Mouse (Mus musculus): ENCODE results near the gene Ambra1. TPM values are rescaled to one million over a fixed set of nuclear protein-coding genes. Genes with fewer than 3 reads are reported as not detected.

The Ambra1 gene
- polyA plus RNA-seq, 1 experiment from 2014 or later: 8.7 TPM

- Histone ChIP-seq H3K4me3 (no peak overlapping the region), H3K27me3 (replicated peaks) (no peaks in the 10 kb centered on the region), H3K27ac (0 out of 2 replicates have a peak overlapping the region, but pooled peaks have one; percentile 24), H3K9me3 (replicated peaks) (no peaks in the 10 kb centered on the region), H3K4me2 (peak overlapping the region; percentile 19; the same call in 1 of the 2 replicates), H3K9ac (no peak overlapping the region), H3K36me3 (no peaks in the 10 kb centered on the region), H3K4me1 (peaks cover 23% of the 10 kb centered on the region)
- 12% methylated on average over 1 of the region's 1 CpGs for WGBS (ENCODE audit: insufficient replicate concordance)
- ATAC-seq: peak; percentile 89
Observed at GRCm38 (mm10) chr2:91835031-91835430, 105.1 kb downstream of the Ambra1 start.

- WGBS (ENCODE audit: insufficient replicate concordance): 28% methylated on average over 3 of the region's 3 CpGs
- Histone ChIP-seq H3K4me2 (no peak overlapping the region), H3K4me1 (peaks cover 23% of the 10 kb centered on the region), H3K9ac (no peak overlapping the region), H3K4me3 (no peak overlapping the region), H3K27me3 (replicated peaks) (no peaks in the 10 kb centered on the region), H3K9me3 (replicated peaks) (no peaks in the 10 kb centered on the region), H3K36me3 (no peaks in the 10 kb centered on the region), H3K27ac (no peak overlapping the region)
- no peak for ATAC-seq
Observed at GRCm38 (mm10) chr2:91835631-91836030, 105.7 kb downstream of the Ambra1 start.

GRCm38 (mm10) chr2:91844085-91844484 lies 114.2 kb downstream of the Ambra1 start:
- H3K27me3 ChIP-seq (replicated peaks): no peaks in the 10 kb centered on the region
- no peak for ATAC-seq
- 76% methylated on average over 1 of the region's 1 CpGs for WGBS (ENCODE audit: insufficient replicate concordance)
- no peaks in the 10 kb centered on the region for H3K9me3 ChIP-seq (replicated peaks)
- H3K27ac ChIP-seq: no peak overlapping the region
- peaks cover 6% of the 10 kb centered on the region for H3K4me1 ChIP-seq
- no peak overlapping the region for H3K9ac ChIP-seq
- H3K36me3 ChIP-seq: no peaks in the 10 kb centered on the region
- no peak overlapping the region for H3K4me2 ChIP-seq
- H3K4me3 ChIP-seq: no peak overlapping the region

- H3K4me1 ChIP-seq: no peaks in the 10 kb centered on the region
- no peak for ATAC-seq
- H3K4me2 ChIP-seq: no peak overlapping the region
- no peaks in the 10 kb centered on the region for H3K36me3 ChIP-seq
- no peaks in the 10 kb centered on the region for H3K27me3 ChIP-seq (replicated peaks)
- WGBS (ENCODE audit: insufficient replicate concordance): 82% methylated on average over 2 of the region's 2 CpGs
- H3K27ac ChIP-seq: no peak overlapping the region
- H3K9me3 ChIP-seq (replicated peaks): no peaks in the 10 kb centered on the region
- no peak overlapping the region for H3K4me3 ChIP-seq
- no peak overlapping the region for H3K9ac ChIP-seq
Observed at GRCm38 (mm10) chr2:91852446-91853191, 122.7 kb downstream of the Ambra1 start.

DNA sequence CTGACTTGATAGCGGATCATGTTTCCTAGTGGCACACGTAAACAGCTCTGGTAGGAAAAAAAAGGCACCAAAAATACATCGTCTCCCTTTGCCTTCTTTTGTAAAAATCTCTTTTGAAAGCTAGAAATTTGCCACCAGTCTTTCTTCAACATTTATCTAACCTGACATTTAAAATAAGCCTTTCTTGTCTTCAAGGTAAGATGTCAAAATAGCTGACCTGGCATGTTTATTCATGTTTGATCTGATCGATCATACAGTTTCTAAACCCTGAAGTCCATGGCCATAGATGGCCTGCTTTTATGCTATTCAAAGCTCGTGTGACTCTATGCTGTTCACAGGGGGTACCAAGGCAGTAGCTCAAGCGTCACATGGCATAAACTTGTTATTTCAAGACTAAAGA lies 124.6 kb downstream of the Ambra1 start:
- Histone ChIP-seq H3K4me2 (no peak overlapping the region), H3K27me3 (replicated peaks) (no peaks in the 10 kb centered on the region), H3K4me1 (no peaks in the 10 kb centered on the region), H3K4me3 (no peak overlapping the region), H3K27ac (no peak overlapping the region), H3K9ac (no peak overlapping the region), H3K9me3 (replicated peaks) (no peaks in the 10 kb centered on the region), H3K36me3 (no peaks in the 10 kb centered on the region)
- WGBS (ENCODE audit: insufficient replicate concordance): 89% methylated on average over 6 of the region's 6 CpGs
- ATAC-seq: no peak

- Histone ChIP-seq H3K27ac (no peak overlapping the region), H3K9me3 (replicated peaks) (no peaks in the 10 kb centered on the region), H3K4me2 (no peak overlapping the region), H3K4me3 (no peak overlapping the region), H3K9ac (no peak overlapping the region), H3K27me3 (replicated peaks) (no peaks in the 10 kb centered on the region), H3K36me3 (no peaks in the 10 kb centered on the region), H3K4me1 (no peaks in the 10 kb centered on the region)
- no peak for ATAC-seq
- WGBS (ENCODE audit: insufficient replicate concordance): 88% methylated on average over 3 of the region's 3 CpGs
Observed at GRCm38 (mm10) chr2:91856958-91857357, 127.0 kb downstream of the Ambra1 start.

DNA sequence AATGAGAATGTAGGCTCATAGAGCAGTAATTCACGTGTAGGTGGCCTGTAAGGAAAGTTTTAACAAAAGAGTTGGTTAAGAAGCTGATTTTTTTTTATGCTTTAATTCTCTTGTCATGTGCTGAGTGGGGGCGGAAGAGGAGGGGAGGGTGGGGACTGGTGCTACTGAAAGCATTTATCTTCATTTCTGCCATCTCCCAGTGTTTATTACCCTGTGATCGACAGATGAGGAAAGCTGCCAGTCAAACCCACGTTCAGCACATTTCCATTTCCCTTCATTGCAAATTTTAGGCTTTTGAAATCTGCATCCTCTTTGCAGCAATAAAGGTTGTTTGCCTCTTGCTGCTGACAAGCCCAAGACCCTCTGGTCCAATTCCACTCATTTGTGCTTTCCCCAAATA lies 129.5 kb downstream of the Ambra1 start:
- H3K4me3 ChIP-seq: no peak overlapping the region
- ATAC-seq: no peak
- no peaks in the 10 kb centered on the region for H3K4me1 ChIP-seq
- H3K27ac ChIP-seq: no peak overlapping the region
- H3K9ac ChIP-seq: no peak overlapping the region
- H3K36me3 ChIP-seq: no peaks in the 10 kb centered on the region
- H3K27me3 ChIP-seq (replicated peaks): no peaks in the 10 kb centered on the region
- 61% methylated on average over 4 of the region's 4 CpGs for WGBS (ENCODE audit: insufficient replicate concordance)
- H3K9me3 ChIP-seq (replicated peaks): no peaks in the 10 kb centered on the region
- H3K4me2 ChIP-seq: no peak overlapping the region

- WGBS (ENCODE audit: insufficient replicate concordance): 76% methylated on average over 8 of the region's 8 CpGs
- Histone ChIP-seq H3K9me3 (replicated peaks) (no peaks in the 10 kb centered on the region), H3K4me3 (no peak overlapping the region), H3K36me3 (peaks cover 6% of the 10 kb centered on the region), H3K4me2 (no peak overlapping the region), H3K27me3 (replicated peaks) (no peaks in the 10 kb centered on the region), H3K4me1 (no peaks in the 10 kb centered on the region), H3K9ac (no peak overlapping the region), H3K27ac (no peak overlapping the region)
- ATAC-seq: no peak
Observed at GRCm38 (mm10) chr2:91870754-91871153, 140.8 kb downstream of the Ambra1 start.

DNA sequence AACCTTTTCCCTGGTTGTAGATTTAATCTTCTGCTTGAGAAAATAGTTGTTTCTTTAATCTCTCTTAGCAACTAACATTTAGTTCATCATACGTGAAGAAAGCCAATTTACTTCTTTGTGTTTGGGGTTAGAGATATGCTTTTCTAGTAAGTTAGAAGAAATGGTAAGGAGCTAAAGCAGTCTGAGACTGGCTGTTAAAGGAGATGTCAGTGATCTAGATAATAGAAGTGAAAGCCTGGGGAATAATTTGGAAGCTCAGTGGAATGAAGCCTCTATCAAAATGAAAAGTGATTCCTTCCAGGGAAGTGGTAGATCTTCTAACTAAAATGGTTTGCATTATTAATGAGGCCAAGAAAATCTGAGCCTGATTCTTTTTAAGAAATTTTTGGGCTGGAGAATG lies 141.3 kb downstream of the Ambra1 start:
- no peak overlapping the region for H3K9ac ChIP-seq
- H3K27me3 ChIP-seq (replicated peaks): no peaks in the 10 kb centered on the region

DNA sequence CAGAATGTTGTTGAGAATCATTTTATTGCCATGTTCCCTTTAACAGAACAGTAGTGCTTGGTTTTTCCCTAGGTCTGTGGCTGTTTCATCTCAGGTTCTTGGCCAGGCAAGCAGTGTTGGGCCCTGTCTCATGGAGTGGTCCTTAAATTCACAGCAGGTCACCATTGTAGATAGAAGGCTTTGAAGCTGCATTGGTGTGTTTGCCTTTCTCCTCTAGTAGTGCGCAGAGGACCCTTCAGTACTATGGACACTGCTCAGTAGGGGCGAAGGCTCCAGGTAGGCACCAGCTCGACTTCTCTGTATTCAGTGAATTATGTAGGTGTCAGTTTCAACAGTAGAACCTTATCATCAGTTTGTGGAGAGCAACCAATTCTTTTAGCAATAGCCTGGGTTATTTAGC lies 142.7 kb downstream of the Ambra1 start:
- ATAC-seq: no peak
- Histone ChIP-seq H3K9me3 (replicated peaks) (no peaks in the 10 kb centered on the region), H3K27ac (no peak overlapping the region), H3K27me3 (replicated peaks) (no peaks in the 10 kb centered on the region), H3K4me3 (no peak overlapping the region), H3K4me2 (no peak overlapping the region), H3K9ac (no peak overlapping the region), H3K36me3 (peaks cover 19% of the 10 kb centered on the region), H3K4me1 (no peaks in the 10 kb centered on the region)
- WGBS (ENCODE audit: insufficient replicate concordance): 88% methylated on average over 3 of the region's 3 CpGs

More for the DNA sequence above, 141.3 kb downstream of the Ambra1 start:
- no peak overlapping the region for H3K4me2 ChIP-seq
- WGBS (ENCODE audit: insufficient replicate concordance): 81% methylated on average over 1 of the region's 1 CpGs
- no peaks in the 10 kb centered on the region for H3K9me3 ChIP-seq (replicated peaks)
- no peaks in the 10 kb centered on the region for H3K4me1 ChIP-seq
- peaks cover 11% of the 10 kb centered on the region for H3K36me3 ChIP-seq
- H3K27ac ChIP-seq: no peak overlapping the region
- ATAC-seq: no peak
- no peak overlapping the region for H3K4me3 ChIP-seq

GRCm38 (mm10) chr2:91876000-91876805 lies 146.3 kb downstream of the Ambra1 start:
- no peak overlapping the region for H3K4me2 ChIP-seq
- peaks cover 19% of the 10 kb centered on the region for H3K36me3 ChIP-seq
- 76% methylated on average over 9 of the region's 9 CpGs for WGBS (ENCODE audit: insufficient replicate concordance)
- H3K27ac ChIP-seq: no peak overlapping the region
- H3K27me3 ChIP-seq (replicated peaks): no peaks in the 10 kb centered on the region
- peaks cover 11% of the 10 kb centered on the region for H3K4me1 ChIP-seq
- no peak overlapping the region for H3K9ac ChIP-seq
- ATAC-seq: no peak
- no peak overlapping the region for H3K4me3 ChIP-seq
- H3K9me3 ChIP-seq (replicated peaks): no peaks in the 10 kb centered on the region

DNA sequence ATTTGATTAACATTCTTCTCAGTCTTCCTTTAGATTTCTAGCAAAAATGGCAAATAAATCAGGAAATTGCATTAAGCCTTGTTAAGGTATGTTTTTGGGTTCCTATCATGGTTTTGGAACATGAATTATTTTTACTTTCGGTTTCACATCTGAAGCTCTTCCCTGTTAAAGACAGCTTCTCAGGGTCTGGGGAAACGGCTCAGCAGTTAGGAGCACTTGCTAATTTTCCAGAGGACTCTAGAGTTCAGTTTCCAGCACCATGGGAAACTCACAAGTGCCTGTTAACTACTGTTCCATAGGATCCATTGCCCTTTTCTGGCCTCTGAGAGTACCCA lies 146.8 kb downstream of the Ambra1 start:
- H3K27ac ChIP-seq: no peak overlapping the region
- peaks cover 19% of the 10 kb centered on the region for H3K36me3 ChIP-seq
- no peak for ATAC-seq
- no peak overlapping the region for H3K9ac ChIP-seq
- no peak overlapping the region for H3K4me3 ChIP-seq
- 72% methylated on average over 2 of the region's 2 CpGs for WGBS (ENCODE audit: insufficient replicate concordance)
- no peaks in the 10 kb centered on the region for H3K27me3 ChIP-seq (replicated peaks)
- H3K4me2 ChIP-seq: no peak overlapping the region
- no peaks in the 10 kb centered on the region for H3K9me3 ChIP-seq (replicated peaks)
- peaks cover 11% of the 10 kb centered on the region for H3K4me1 ChIP-seq

All from liver, embryonic 12.5 days (tissue).